Mouse (Mus musculus) kidney, embryonic 15.5 days (tissue): ENCODE data around the gene Mttp. TPM values are rescaled to one million over a fixed set of nuclear protein-coding genes. Genes with fewer than 3 reads are reported as not detected.

ENCODE experiments used
- ATAC-seq: fragments of 200-750 bp; cut with Nextera tagmentation; replicated peaks from 2 replicates; pipeline ENCODE4 v1.8.0; 2017; ENCODE audit warnings: moderate TSS enrichment; ENCODE audit not compliant: low FRiP score
- H3K27ac ChIP-seq: fragments of 300-500 bp; sonication (generic); 2 replicates; pipeline ENCODE4 v1.5.1; 2015; ENCODE audit warnings: mild to moderate bottlenecking, inconsistent platforms
- H3K27me3 ChIP-seq: fragments of 300-500 bp; sonication (generic); 2 replicates; pipeline ENCODE4 v1.6.1; 2015; ENCODE audit warnings: inconsistent platforms
- H3K36me3 ChIP-seq: fragments of 300-500 bp; sonication (generic); 2 replicates; pipeline ENCODE4 v1.6.1; 2015; ENCODE audit warnings: inconsistent platforms
- H3K4me1 ChIP-seq: fragments of 300-500 bp; sonication (generic); 2 replicates; pipeline ENCODE4 v1.6.1; 2015; ENCODE audit warnings: inconsistent platforms
- H3K4me2 ChIP-seq: fragments of 300-500 bp; sonication (generic); 2 replicates; pipeline ENCODE4 v1.6.1; 2015; ENCODE audit warnings: moderate library complexity, mild to moderate bottlenecking, inconsistent platforms
- H3K4me3 ChIP-seq: fragments of 300-500 bp; sonication (generic); replicated peaks from 2 replicates; pipeline ENCODE4 v1.5.1; 2015; ENCODE audit warnings: mild to moderate bottlenecking, inconsistent platforms
- H3K9ac ChIP-seq: fragments of 300-500 bp; sonication (generic); 2 replicates; pipeline ENCODE4 v1.6.1; 2015; ENCODE audit warnings: mild to moderate bottlenecking, inconsistent platforms
- H3K9me3 ChIP-seq: fragments of 300-500 bp; sonication (generic); replicated peaks from 2 replicates; pipeline ENCODE4 v1.6.1; 2016; ENCODE audit warnings: inconsistent platforms
- WGBS: fragments of 180-500 bp; shearing (Covaris S2); methylation state at CpG from one replicate; pipeline ENCODE4 v1.1.7; 2015; ENCODE audit warnings: mixed read lengths; 5-methylcytosine and 5-hydroxymethylcytosine counted together
- polyA plus RNA-seq: library from polyadenylated mRNA; unstranded; fragments of >200 nt; fragmentation: Nextera tagmentation; extraction: Ambion mirVana; gene quantifications from 2 replicates; pipeline ENCODE4 v1.2.1, GENCODE M21; 2015

The Mttp gene
- polyA plus RNA-seq: 8.4 and 9.6 TPM in 2 replicates

- 5% methylated on average over 8 of the region's 8 CpGs for WGBS
- H3K27me3 ChIP-seq: no peaks in the 10 kb centered on the region
- peak within 1 kb of the TSS; percentile 73 for H3K9ac ChIP-seq
- peak within 1 kb of the TSS; percentile 74 for H3K4me2 ChIP-seq
- peak; percentile 23; the same call in 1 of the 2 replicates for ATAC-seq
- H3K36me3 ChIP-seq: peaks cover 12% of the 10 kb centered on the region
- H3K4me1 ChIP-seq: no peaks in the 10 kb centered on the region
- H3K27ac ChIP-seq: peak within 1 kb of the TSS; percentile 100
- peak within 1 kb of the TSS; percentile 78 for H3K4me3 ChIP-seq
- H3K9me3 ChIP-seq: no peaks in the 10 kb centered on the region
Observed at GRCm38 (mm10) chr3:138144642-138145171, at the start of gene Mttp. Gene Mttp (minus strand): TSS chr3:138144968.

GRCm38 (mm10) chr3:138193683-138194302, 49.0 kb upstream of the Mttp start, which contains the start of gene 4930579F01Rik:
Gene 4930579F01Rik (minus strand): TSS chr3:138193825.
- WGBS: 86% methylated on average over 15 of the region's 15 CpGs
- Histone ChIP-seq H3K4me1 (peaks cover 11% of the 10 kb centered on the region), H3K27me3 (0 out of 2 replicates have a peak, but pooled peaks cover 3% of the 10 kb centered on the region), H3K9ac (no peak within 1 kb of the TSS), H3K4me3 (no peak within 1 kb of the TSS), H3K9me3 (no peaks in the 10 kb centered on the region), H3K27ac (no peak within 1 kb of the TSS), H3K36me3 (no peaks in the 10 kb centered on the region), H3K4me2 (no peak within 1 kb of the TSS)
- no peak for ATAC-seq

- no peak overlapping the region for H3K4me3 ChIP-seq
- peaks cover 3% of the 10 kb centered on the region for H3K4me1 ChIP-seq
- H3K27ac ChIP-seq: no peak overlapping the region
- no peak for ATAC-seq
- H3K27me3 ChIP-seq: no peaks in the 10 kb centered on the region
- WGBS: 69% methylated on average over 7 of the region's 7 CpGs
- H3K36me3 ChIP-seq: no peaks in the 10 kb centered on the region
- no peak overlapping the region for H3K4me2 ChIP-seq
- no peaks in the 10 kb centered on the region for H3K9me3 ChIP-seq
- no peak overlapping the region for H3K9ac ChIP-seq
Observed at GRCm38 (mm10) chr3:138192260-138192659, 47.5 kb upstream of the Mttp start.

- Histone ChIP-seq H3K27me3 (no peaks in the 10 kb centered on the region), H3K4me2 (no peak overlapping the region), H3K9me3 (no peaks in the 10 kb centered on the region), H3K4me1 (no peaks in the 10 kb centered on the region), H3K27ac (no peak overlapping the region), H3K36me3 (no peaks in the 10 kb centered on the region), H3K9ac (no peak overlapping the region), H3K4me3 (no peak overlapping the region)
- 86% methylated on average over 26 of the region's 26 CpGs for WGBS
- ATAC-seq: no peak
Observed at GRCm38 (mm10) chr3:138185995-138186930, 41.5 kb upstream of the Mttp start.

- no peak overlapping the region for H3K4me3 ChIP-seq
- H3K27ac ChIP-seq: no peak overlapping the region
- H3K27me3 ChIP-seq: no peaks in the 10 kb centered on the region
- H3K4me1 ChIP-seq: no peaks in the 10 kb centered on the region
- no peaks in the 10 kb centered on the region for H3K9me3 ChIP-seq
- H3K4me2 ChIP-seq: no peak overlapping the region
- H3K36me3 ChIP-seq: no peaks in the 10 kb centered on the region
- WGBS: 50% methylated on average over 4 of the region's 4 CpGs
- ATAC-seq: no peak
- no peak overlapping the region for H3K9ac ChIP-seq
Observed at GRCm38 (mm10) chr3:138185290-138185689, 40.5 kb upstream of the Mttp start.

- no peaks in the 10 kb centered on the region for H3K27me3 ChIP-seq
- H3K4me2 ChIP-seq: no peak overlapping the region
- H3K4me1 ChIP-seq: no peaks in the 10 kb centered on the region
- 88% methylated on average over 7 of the region's 7 CpGs for WGBS
- no peaks in the 10 kb centered on the region for H3K36me3 ChIP-seq
- H3K9me3 ChIP-seq: no peaks in the 10 kb centered on the region
- H3K27ac ChIP-seq: no peak overlapping the region
- H3K4me3 ChIP-seq: no peak overlapping the region
- H3K9ac ChIP-seq: no peak overlapping the region
- ATAC-seq: no peak
Observed at GRCm38 (mm10) chr3:138183371-138183770, 38.6 kb upstream of the Mttp start.

GRCm38 (mm10) chr3:138182019-138182418, 37.3 kb upstream of the Mttp start:
- H3K27me3 ChIP-seq: no peaks in the 10 kb centered on the region
- no peak for ATAC-seq
- H3K9me3 ChIP-seq: no peaks in the 10 kb centered on the region
- H3K9ac ChIP-seq: no peak overlapping the region
- H3K4me1 ChIP-seq: no peaks in the 10 kb centered on the region
- no peak overlapping the region for H3K4me3 ChIP-seq
- no peak overlapping the region for H3K27ac ChIP-seq
- 82% methylated on average over 2 of the region's 2 CpGs for WGBS
- no peaks in the 10 kb centered on the region for H3K36me3 ChIP-seq
- H3K4me2 ChIP-seq: no peak overlapping the region

GRCm38 (mm10) chr3:138175551-138175950, 30.8 kb upstream of the Mttp start:
- Histone ChIP-seq H3K36me3 (no peaks in the 10 kb centered on the region), H3K27ac (no peak overlapping the region), H3K9me3 (no peaks in the 10 kb centered on the region), H3K4me3 (no peak overlapping the region), H3K4me1 (peaks cover 21% of the 10 kb centered on the region), H3K9ac (no peak overlapping the region), H3K27me3 (no peaks in the 10 kb centered on the region), H3K4me2 (no peak overlapping the region)
- 50% methylated on average over 6 of the region's 6 CpGs for WGBS
- ATAC-seq: no peak

GRCm38 (mm10) chr3:138173291-138173690, 28.5 kb upstream of the Mttp start:
- no peak overlapping the region for H3K9ac ChIP-seq
- no peak for ATAC-seq
- H3K4me3 ChIP-seq: no peak overlapping the region
- H3K9me3 ChIP-seq: no peaks in the 10 kb centered on the region
- no peak overlapping the region for H3K27ac ChIP-seq
- no peak overlapping the region for H3K4me2 ChIP-seq
- 78% methylated on average over 10 of the region's 10 CpGs for WGBS
- no peaks in the 10 kb centered on the region for H3K36me3 ChIP-seq
- H3K4me1 ChIP-seq: peaks cover 21% of the 10 kb centered on the region
- H3K27me3 ChIP-seq: no peaks in the 10 kb centered on the region

GRCm38 (mm10) chr3:138162553-138163183, 17.9 kb upstream of the Mttp start:
- H3K27ac ChIP-seq: no peak overlapping the region
- H3K27me3 ChIP-seq: no peaks in the 10 kb centered on the region
- no peaks in the 10 kb centered on the region; the same call in 1 of the 2 replicates for H3K36me3 ChIP-seq
- H3K9ac ChIP-seq: no peak overlapping the region
- WGBS: 68% methylated on average over 4 of the region's 4 CpGs
- no peaks in the 10 kb centered on the region for H3K4me1 ChIP-seq
- H3K4me3 ChIP-seq: no peak overlapping the region
- no peak overlapping the region for H3K4me2 ChIP-seq
- peak; percentile 40; the same call in 1 of the 2 replicates for ATAC-seq
- no peaks in the 10 kb centered on the region for H3K9me3 ChIP-seq

- no peak overlapping the region for H3K4me2 ChIP-seq
- H3K4me3 ChIP-seq: no peak overlapping the region
- no peak for ATAC-seq
- peaks cover 7% of the 10 kb centered on the region for H3K36me3 ChIP-seq
- H3K27ac ChIP-seq: no peak overlapping the region
- no peaks in the 10 kb centered on the region for H3K27me3 ChIP-seq
- no peaks in the 10 kb centered on the region for H3K9me3 ChIP-seq
- H3K4me1 ChIP-seq: no peaks in the 10 kb centered on the region
- WGBS: 90% methylated on average over 10 of the region's 10 CpGs
- H3K9ac ChIP-seq: no peak overlapping the region
Observed at GRCm38 (mm10) chr3:138161623-138162022, 16.9 kb upstream of the Mttp start.
